Mouse (Mus musculus) CD4-positive, CD25-positive, alpha-beta regulatory T cell, adult 2 months (primary cell): Measurements from ENCODE around the gene Dram1.
"Not testable (repeated sequence)": the region's sequence is repeated elsewhere in the genome, so short reads cannot be mapped to it uniquely, and the experiment has no call there.

Experiments used
- DNase-seq: peaks from one replicate; pipeline ENCODE4 v3.0.0-alpha.2; 2012; ENCODE audit warnings: low read depth, low spot score

The Dram1 gene

GRCm38 (mm10) chr10:88386251-88386650 is 7.4 kb upstream of the Dram1 start:
- DNase-seq = no peak

GRCm38 (mm10) chr10:88385758-88386157 is 6.9 kb upstream of the Dram1 start:
- no peak for DNase-seq

GRCm38 (mm10) chr10:88385290-88385689 is 6.4 kb upstream of the Dram1 start:
- no peak for DNase-seq

- DNase-seq = no peak
Measured at GRCm38 (mm10) chr10:88384081-88384480, 5.2 kb upstream of the Dram1 start.

GRCm38 (mm10) chr10:88383479-88383878 is 4.6 kb upstream of the Dram1 start:
- no peak for DNase-seq

GRCm38 (mm10) chr10:88382009-88382408 is 3.1 kb upstream of the Dram1 start:
- DNase-seq = no peak

- DNase-seq = no peak
Measured at GRCm38 (mm10) chr10:88381286-88381685, 2.4 kb upstream of the Dram1 start.

- DNase-seq = no peak
Measured at GRCm38 (mm10) chr10:88380430-88381060, 1.7 kb upstream of the Dram1 start.

- DNase-seq = no peak
Measured at GRCm38 (mm10) chr10:88380002-88380401, 1.1 kb upstream of the Dram1 start.

- DNase-seq = no peak
Measured at GRCm38 (mm10) chr10:88377666-88378065, 1.2 kb downstream of the Dram1 start.

- DNase-seq = peak; percentile 91
Measured at GRCm38 (mm10) chr10:88376770-88377169, 2.1 kb downstream of the Dram1 start.

GRCm38 (mm10) chr10:88374984-88375383 is 3.9 kb downstream of the Dram1 start:
- DNase-seq = no peak

- not testable (repeated sequence) for DNase-seq
Measured at GRCm38 (mm10) chr10:88372945-88373344, 5.9 kb downstream of the Dram1 start.

- DNase-seq = no peak
Measured at GRCm38 (mm10) chr10:88372436-88372835, 6.4 kb downstream of the Dram1 start.

GRCm38 (mm10) chr10:88371793-88372192 is 7.1 kb downstream of the Dram1 start:
- DNase-seq = peak; percentile 67

GRCm38 (mm10) chr10:88369233-88369632 is 9.6 kb downstream of the Dram1 start:
- DNase-seq = no peak

GRCm38 (mm10) chr10:88364221-88364620 is 14.7 kb downstream of the Dram1 start:
- no peak for DNase-seq

GRCm38 (mm10) chr10:88362218-88362617 is 16.7 kb downstream of the Dram1 start:
- no peak for DNase-seq

- DNase-seq = peak; percentile 85
Measured at GRCm38 (mm10) chr10:88356983-88357559, 21.8 kb downstream of the Dram1 start.

GRCm38 (mm10) chr10:88356114-88356982 is 22.5 kb downstream of the Dram1 start:
- DNase-seq = peak; percentile 31

GRCm38 (mm10) chr10:88354599-88354998 is 24.3 kb downstream of the Dram1 start:
- DNase-seq = no peak

GRCm38 (mm10) chr10:88352549-88352948 is 26.3 kb downstream of the Dram1 start:
- no peak for DNase-seq
